Mouse (Mus musculus) bone marrow macrophage, adult 2 months (primary cell): Measurements from ENCODE around the gene Gm10073.

ENCODE experiments used
- CTCF ChIP-seq: IDR thresholded peaks from 2 replicates; pipeline ENCODE4 v1.5.1; 2012; ENCODE audit warnings: low read depth, mild to moderate bottlenecking, low read length, moderate library complexity
- POLR2A ChIP-seq: IDR thresholded peaks from 2 replicates; pipeline ENCODE4 v1.6.1; 2012; ENCODE audit warnings: mild to moderate bottlenecking, low read depth, low read length, borderline replicate concordance

- TF ChIP-seq POLR2A = no peak
- TF ChIP-seq CTCF = no peak
Measured at GRCm38 (mm10) chr8:106614704-106615103, 41.4 kb upstream of the Gm10073 start.
